Mouse (Mus musculus): ENCODE measurements at regions not wholly inside any gene's neighbourhood (a gene's known extent, or its start where the extent isn't known, plus 50 kb on each side); places are given as distances from the start of the nearest gene placed in this dataset.

GRCm38 (mm10) chr6:118285246-118285645, 87.7 kb upstream of the Ret start:
- in situ Hi-C loops (cut with MboI, MseI): no loop called here

GRCm38 (mm10) chr6:118283949-118284568, 86.5 kb upstream of the Ret start:
- in situ Hi-C loops (cut with MboI, MseI): no loop called here

- in situ Hi-C loops (cut with MboI, MseI): loop anchor here (10.0 kb wide), 1 partner anchor 479 kb away; no protein-coding TSS in a partner anchor
Observed at GRCm38 (mm10) chr6:118263951-118264350, 66.4 kb upstream of the Ret start.

GRCm38 (mm10) chr6:118259881-118260280, 62.4 kb upstream of the Ret start:
- in situ Hi-C loops (cut with MboI, MseI): loop anchor here (10.0 kb wide), 1 partner anchor 475 kb away; no protein-coding TSS in a partner anchor

GRCm38 (mm10) chr6:118254871-118255270, 57.4 kb upstream of the Ret start:
- in situ Hi-C loops (cut with MboI, MseI): no loop called here

GRCm38 (mm10) chr6:118252711-118253110, 55.2 kb upstream of the Ret start:
- in situ Hi-C loops (cut with MboI, MseI): no loop called here

- in situ Hi-C loops (cut with MboI, MseI): no loop called here
Observed at GRCm38 (mm10) chr6:118251131-118251530, 53.6 kb upstream of the Ret start.

- in situ Hi-C loops (cut with MboI, MseI): no loop called here
Observed at GRCm38 (mm10) chr6:118250006-118250405, 52.5 kb upstream of the Ret start.

All from T-helper 1 cell (primary cell).